Mouse (Mus musculus): Measurements from ENCODE around the gene Ppt2.

Gene Ppt2

DNA sequence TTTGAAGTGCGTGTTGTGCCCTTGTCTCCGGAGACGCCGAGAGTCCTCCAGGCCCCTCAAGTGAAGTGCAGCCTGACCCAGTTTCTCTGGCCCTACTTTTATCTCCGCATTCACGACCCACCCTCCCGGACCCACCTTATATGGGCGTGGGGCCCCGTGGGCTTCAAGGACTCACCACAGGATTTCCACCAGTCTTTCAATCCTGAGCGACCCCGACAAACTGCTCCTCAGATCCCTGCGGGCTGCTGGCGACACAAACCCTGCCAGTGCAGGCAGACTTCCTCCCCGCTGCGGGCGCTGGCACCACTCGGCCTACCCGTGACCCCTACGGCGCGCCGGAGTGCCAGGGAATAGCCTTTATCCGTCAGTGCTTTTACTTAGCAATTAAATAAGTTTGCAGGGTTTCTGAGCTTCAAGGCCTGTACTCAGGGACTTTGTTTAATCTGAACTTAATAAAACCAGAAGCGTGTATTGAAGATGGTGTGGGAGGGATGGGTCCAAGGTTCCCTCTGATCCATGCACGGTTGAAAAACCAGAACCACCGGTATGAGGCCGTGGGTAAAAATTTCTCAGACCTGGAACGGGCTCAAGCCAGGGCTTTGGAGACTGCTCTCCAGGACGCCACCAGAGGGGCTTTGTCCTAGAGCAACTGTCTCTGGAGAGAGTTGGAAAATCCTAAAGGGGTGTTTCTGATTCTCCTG, at the start of gene Ppt2:
Gene Ppt2 (minus strand): TSS at position 568 of the 701 bp plus-strand sequence.
- peak; percentile 76 for DNase-seq

- DNase-seq = no peak
Observed at GRCm38 (mm10) chr17:34676671-34677070, 48.4 kb upstream of the Ppt2 start.

- no peak for DNase-seq
Observed at GRCm38 (mm10) chr17:34676093-34676460, 47.8 kb upstream of the Ppt2 start.

GRCm38 (mm10) chr17:34675205-34676092, 47.1 kb upstream of the Ppt2 start:
- no peak for DNase-seq

DNA sequence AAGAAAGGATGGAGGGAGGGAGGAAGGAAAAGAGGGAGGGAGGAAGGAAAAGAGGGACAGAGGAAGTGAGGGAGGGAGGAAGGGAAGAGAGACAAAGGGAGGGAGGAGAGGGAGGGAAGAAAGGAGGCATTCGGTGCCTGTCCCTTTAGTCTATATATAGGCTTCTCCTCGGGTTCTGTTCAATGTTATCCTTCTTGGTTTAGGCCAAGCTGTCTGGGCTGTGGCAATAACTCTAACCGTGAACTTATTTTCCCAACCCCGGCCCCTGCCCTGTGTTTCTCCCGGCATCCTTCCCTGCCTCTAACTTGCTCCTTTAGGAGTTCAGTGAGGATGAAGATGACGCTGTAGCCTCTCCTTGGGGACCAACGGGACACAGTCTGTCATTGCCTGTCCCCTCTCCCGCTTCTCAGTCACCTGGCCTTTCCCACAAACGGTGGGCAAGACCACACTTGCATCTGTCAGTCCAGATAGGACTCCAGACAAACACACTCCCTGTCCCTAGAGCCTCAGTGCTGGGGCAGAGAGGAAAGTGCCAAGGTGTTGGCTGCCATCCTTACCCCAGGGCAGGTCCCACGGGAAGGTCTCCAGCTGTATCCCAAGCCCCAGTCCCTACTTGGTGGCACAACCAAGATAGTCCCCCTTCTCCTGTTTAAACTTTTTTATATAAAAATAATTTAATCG, 46.4 kb upstream of the Ppt2 start:
- no peak for DNase-seq

GRCm38 (mm10) chr17:34673139-34673538, 44.8 kb upstream of the Ppt2 start:
- DNase-seq = no peak

DNA sequence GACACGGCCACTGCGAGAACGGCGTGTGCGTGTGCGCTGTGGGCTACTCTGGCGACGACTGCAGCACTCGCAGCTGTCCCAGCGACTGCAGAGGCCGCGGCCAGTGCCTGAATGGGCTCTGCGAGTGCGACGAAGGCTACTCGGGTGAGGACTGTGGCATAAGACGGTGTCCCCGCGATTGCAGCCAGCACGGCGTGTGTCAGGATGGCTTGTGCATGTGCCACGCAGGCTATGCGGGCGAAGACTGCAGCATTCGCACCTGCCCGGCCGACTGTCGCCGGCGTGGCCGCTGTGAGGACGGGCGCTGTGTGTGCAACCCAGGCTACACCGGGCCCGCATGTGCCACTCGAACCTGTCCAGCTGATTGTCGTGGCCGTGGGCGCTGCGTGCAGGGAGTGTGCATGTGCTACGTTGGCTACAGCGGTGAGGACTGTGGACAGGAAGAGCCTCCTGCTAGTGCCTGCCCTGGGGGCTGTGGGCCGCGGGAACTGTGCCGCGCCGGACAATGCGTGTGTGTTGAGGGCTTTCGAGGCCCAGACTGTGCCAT, 44.0 kb upstream of the Ppt2 start:
- no peak for DNase-seq

GRCm38 (mm10) chr17:34671151-34672066, 43.1 kb upstream of the Ppt2 start:
- no peak for DNase-seq

DNA sequence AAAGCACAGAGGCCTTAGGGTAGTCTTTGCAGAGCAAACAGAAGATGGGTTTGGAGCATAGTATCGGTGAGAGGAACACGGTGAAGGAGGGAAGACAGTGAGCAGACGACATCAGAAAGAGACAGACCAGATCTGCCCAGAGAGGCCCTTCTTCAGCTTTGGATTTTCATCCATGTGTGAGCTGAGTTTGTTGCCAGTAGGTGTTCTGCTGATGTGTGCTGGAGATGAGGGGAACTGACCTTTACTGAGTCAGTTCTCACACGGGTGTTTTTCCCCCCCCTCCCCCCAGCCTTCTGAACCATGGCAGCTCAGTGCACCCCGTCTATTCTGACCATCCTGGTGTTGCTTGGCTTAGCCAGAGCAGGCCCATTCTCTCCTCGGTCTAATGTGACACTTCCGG, 41.9 kb upstream of the Ppt2 start, which contains the start of gene Tnxb:
Gene Tnxb (plus strand): TSS at position 301 of the 400 bp plus-strand sequence.
- DNase-seq = no peak

- no peak for DNase-seq
Observed at GRCm38 (mm10) chr17:34664472-34664871, 36.2 kb upstream of the Ppt2 start.

GRCm38 (mm10) chr17:34663558-34663957, 35.2 kb upstream of the Ppt2 start:
- DNase-seq = no peak

DNA sequence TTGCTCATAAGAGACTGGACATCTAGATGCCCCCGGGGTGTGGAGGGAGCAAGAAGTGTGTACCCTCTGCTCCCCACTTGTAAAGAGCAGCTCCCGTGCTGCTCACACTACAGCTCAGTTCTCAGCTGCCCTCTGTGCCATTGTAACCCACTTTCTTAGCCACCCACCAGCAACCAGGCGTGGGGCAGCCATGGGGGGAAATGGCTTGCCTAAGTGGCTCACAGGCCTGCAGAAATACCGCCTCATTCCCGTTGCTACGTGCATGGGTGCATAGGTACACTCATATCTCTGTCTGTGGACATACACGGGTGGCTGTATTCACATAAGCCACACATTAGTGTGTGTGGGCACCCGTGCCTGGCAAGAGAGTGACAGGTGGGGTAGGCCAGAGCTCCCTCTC, 34.7 kb upstream of the Ppt2 start:
- DNase-seq = no peak

GRCm38 (mm10) chr17:34662468-34662867, 34.2 kb upstream of the Ppt2 start:
- no peak for DNase-seq

DNA sequence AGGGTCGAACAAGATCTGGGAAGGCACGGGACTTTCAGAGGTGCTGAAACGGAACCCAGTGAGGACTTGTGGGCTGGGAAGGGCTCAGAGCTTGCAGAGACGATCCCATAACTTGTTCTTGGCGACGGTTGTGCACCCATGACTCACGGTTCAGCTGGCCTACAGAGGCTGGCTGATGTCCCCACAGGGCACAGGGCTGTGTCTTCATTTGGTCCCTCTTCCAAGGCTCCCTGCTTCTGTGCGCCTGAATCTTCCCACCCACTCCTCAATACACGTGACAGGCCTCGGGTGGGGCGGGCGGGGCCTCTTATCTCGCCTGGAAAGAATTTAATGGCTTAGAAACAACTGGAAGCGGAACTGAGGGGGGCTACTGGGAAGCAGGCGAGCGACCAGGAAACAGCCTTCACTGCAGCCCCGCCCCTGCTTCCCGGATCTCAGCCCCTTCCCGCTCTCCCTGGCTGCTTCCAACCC, 32.8 kb upstream of the Ppt2 start:
- DNase-seq = no peak

GRCm38 (mm10) chr17:34660259-34660820, 32.0 kb upstream of the Ppt2 start:
- DNase-seq = no peak

DNA sequence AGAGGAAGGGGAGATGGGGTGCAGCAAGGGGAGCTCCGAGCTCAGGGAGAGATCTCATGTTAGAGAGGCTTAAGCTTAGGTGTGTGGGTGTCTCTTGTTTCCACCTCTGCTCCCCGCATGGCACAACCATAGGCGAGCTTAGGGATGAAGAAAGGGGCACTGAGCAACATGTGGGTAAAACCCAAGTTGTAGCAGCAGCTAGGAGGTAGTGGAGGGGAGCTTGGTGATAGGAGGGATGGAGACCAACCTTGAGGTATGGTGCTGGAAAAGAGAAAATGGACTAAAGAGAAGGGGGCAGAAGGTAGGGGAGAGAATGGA, 31.5 kb upstream of the Ppt2 start:
- DNase-seq = no peak

DNA sequence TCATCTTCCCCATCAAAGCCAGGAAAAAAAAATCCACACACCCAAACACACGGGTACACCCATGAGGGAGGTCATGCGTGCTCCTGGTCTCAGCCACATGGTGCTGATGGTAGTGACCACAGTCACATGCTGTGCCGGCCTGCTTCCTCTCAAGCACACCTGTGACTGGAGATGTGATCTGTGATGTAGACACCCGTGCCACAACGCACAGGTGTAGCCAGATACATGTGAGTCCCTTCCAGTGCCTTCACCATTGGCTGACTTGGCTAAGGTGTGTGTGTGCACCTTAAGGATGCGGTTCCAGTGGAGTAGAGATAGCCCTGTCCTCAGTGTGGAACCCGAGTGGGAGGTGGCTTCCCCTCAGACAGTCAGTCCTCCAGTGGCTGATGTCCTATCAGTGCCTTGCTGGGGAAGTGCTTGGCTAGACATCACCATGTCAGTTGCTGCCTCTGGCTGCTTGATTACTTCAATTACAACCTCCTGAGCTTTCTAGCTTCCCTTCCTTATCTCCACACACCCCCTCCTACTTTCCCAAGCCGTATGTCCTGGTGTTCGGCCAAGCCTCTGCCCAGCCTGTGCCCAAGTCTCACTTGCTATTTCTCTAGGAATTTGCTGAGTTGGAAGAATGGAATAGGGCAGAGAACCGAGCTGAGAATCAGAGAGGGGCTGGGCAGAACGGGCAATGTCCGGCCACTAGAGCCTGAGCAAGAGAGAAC, 31.0 kb upstream of the Ppt2 start:
- DNase-seq = no peak

DNA sequence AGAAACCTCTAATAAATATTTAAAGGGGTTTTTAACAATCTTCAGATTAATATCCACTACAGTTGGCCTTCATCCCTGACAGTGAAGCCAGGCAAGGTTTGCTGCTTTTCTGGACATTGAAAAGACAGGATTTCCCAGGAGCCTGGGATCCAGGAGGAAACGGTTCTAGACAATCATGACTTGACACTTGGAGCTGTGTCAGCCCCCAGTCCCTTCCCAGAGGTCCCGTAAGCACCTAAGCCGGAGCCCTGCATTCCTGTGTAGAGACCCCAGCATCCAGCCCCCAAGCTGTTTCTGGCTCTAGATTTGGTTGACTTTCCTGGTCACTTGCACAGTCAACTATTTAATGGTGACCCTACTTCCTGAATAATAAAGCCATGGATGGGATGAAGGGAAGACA, 30.3 kb upstream of the Ppt2 start:
- DNase-seq = no peak

DNA sequence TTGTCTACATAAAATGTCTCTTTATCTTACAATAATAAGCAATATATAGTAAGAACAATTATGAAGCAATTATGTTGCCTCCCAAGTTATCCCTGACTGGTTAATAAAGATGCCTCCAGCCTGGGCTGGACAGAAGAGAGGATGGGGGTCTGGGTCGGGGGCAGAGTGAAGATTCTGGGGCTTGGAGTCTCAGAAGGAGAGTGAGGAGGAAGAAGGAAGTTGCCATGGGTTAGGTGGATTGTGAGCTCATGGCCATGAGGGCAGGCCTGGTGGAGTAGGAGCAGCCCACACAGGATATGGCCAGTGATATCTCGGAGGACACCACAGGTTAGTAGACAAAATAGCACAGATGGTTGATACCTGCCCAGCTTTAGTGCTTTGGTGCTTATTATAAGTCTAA, 29.8 kb upstream of the Ppt2 start:
- no peak for DNase-seq

- no peak for DNase-seq
Observed at GRCm38 (mm10) chr17:34657271-34657670, 29.0 kb upstream of the Ppt2 start.

DNA sequence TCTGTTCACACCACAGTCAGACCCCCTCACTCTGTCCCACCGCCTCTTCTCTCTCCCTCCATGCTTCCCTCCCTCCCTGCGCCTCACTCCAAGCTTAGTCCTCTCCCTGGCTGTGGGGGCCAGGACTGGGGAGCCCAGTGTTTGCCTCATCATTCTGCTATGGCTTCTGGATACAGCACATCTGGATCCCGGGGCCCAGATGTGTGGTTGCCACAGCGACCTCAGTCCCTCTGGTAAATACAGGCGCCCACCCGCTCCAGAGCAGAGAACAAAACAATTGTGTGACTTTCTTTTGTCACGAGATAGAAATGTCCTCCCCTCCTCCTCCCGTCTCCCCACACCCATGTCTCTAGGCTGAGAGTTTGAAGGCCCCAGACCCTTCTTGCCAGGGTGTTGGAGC, 28.4 kb upstream of the Ppt2 start:
- no peak for DNase-seq
